Mouse (Mus musculus) liver, adult 2 months (tissue): ENCODE results near the gene Glis3.

Source experiments
- CTCF ChIP-seq: fragments of 200-500 bp; IDR thresholded peaks from 2 replicates; pipeline ENCODE4 v1.5.1; 2011; ENCODE audit warnings: low read depth, low read length, control low read depth
- POLR2A ChIP-seq: fragments of 200-500 bp; IDR thresholded peaks from 2 replicates; pipeline ENCODE4 v1.6.1; 2011; ENCODE audit warnings: low read length, control low read depth; ENCODE audit not compliant: insufficient read depth; ENCODE audit errors: extremely low read depth

DNA sequence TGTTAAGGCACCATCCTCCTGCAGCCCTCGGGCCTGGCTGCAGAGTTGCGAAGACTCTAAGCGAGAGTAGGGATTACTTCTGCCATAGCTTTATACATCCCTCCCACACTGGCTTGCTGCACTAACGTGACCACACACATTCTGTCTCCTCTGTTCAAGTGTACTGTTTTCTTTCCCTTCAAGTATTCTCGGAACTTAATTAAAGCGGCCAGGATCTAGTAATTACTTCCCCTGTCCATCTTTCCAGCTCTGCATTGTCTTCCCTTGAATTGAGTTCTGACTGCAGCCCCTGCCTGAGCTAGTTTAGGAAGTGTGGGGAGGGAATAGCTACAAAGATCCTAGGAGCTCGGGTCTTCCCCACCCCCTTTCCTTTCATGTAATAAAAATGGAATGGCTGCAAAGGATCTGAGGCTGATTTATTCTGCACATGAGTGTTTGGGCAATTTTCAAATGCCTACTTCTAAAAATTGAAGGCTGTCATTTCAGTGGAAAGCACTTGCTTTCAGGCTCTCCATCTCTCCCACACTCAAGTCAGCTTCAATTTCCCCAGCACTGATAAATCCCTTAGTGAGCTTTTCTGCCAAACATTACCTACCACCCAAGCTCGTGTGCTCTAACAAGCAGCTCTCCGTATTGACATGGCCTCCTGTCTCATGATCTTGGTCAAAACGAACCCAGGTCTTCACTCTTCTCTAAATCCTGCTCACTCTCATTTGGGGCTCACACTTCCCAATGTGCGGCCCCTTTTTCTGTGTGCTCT, 346.7 kb downstream of the Glis3 start:
- TF ChIP-seq POLR2A (no peak), CTCF (no peak)
